Mouse (Mus musculus): ENCODE results near the gene Vav2.

Gene Vav2

DNA sequence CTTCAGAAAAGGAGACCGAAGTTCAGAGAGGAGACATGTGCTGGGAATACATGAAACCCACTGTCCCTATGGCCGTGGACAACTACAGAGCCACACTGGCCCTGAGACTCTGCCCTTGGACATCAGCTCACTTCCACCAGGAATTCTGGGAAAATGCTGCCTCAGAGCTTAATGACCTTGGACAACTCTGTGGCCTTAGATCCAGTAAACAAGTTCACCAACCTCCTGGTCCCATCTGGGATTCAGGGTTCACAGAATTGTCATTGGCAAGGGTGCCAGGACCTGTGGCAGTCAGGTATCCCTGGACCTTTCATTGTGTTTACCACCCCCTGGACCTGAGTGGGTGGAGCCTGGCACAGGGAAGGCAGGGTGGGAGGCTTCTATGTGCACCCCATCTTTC is 211.3 kb downstream of the Vav2 start:
- no peak for DNase-seq (ENCODE audit: extremely low spot score, low read depth, low spot score)

Measured in hindlimb bud, embryonic 11.5 days (tissue).